Mouse (Mus musculus) thymus, adult 2 months (tissue): ENCODE measurements around the gene Rhod. TPM values are rescaled to one million over a fixed set of nuclear protein-coding genes. Genes with fewer than 3 reads are reported as not detected.
"Not testable (repeated sequence)": the region's sequence is repeated elsewhere in the genome, so short reads cannot be mapped to it uniquely, and the experiment has no call there.

Source experiments
- DNase-seq: peaks from one replicate; pipeline ENCODE4 v3.0.0; 2021
- H3K27ac ChIP-seq: fragments of 200-500 bp; 2 replicates; pipeline ENCODE4 v1.5.1; 2012; ENCODE audit warnings: low read length, control low read depth; ENCODE audit not compliant: control insufficient read depth, insufficient read depth
- H3K27me3 ChIP-seq: fragments of 200-500 bp; 2 replicates; pipeline ENCODE4 v1.6.1; 2012; ENCODE audit warnings: mild to moderate bottlenecking, low read length, moderate library complexity, mixed read lengths; ENCODE audit not compliant: control insufficient read depth, insufficient read depth
- H3K36me3 ChIP-seq: fragments of 200-500 bp; 2 replicates; pipeline ENCODE4 v1.6.1; 2012; ENCODE audit warnings: mild to moderate bottlenecking, low read length, moderate library complexity; ENCODE audit not compliant: control insufficient read depth, insufficient read depth
- H3K4me1 ChIP-seq: fragments of 200-500 bp; replicated peaks from 2 replicates; pipeline ENCODE4 v1.6.1; 2012; ENCODE audit warnings: low read length; ENCODE audit not compliant: control insufficient read depth, insufficient read depth
- H3K4me3 ChIP-seq: fragments of 200-500 bp; 2 replicates; pipeline ENCODE4 v1.5.1; 2012; ENCODE audit warnings: mild to moderate bottlenecking, low read length, control low read depth, moderate library complexity; ENCODE audit not compliant: control insufficient read depth, insufficient read depth
- CTCF ChIP-seq: fragments of 200-500 bp; IDR thresholded peaks from 2 replicates; pipeline ENCODE4 v1.5.1; 2012; ENCODE audit warnings: mild to moderate bottlenecking, control low read depth, low read length, moderate library complexity, borderline replicate concordance; ENCODE audit not compliant: control insufficient read depth, poor library complexity, insufficient read depth; ENCODE audit errors: extremely low read depth
- POLR2A ChIP-seq: fragments of 200-500 bp; IDR thresholded peaks from 2 replicates; pipeline ENCODE4 v1.6.1; 2012; ENCODE audit warnings: mild to moderate bottlenecking, low read length, control low read depth, moderate library complexity; ENCODE audit not compliant: control insufficient read depth, poor library complexity, insufficient read depth; ENCODE audit errors: extremely low read depth
- WGBS: fragments of 180-500 bp; shearing (Covaris S2); methylation state at CpG from one replicate; pipeline ENCODE4 v1.1.7; 2018; 5-methylcytosine and 5-hydroxymethylcytosine counted together
- polyA plus RNA-seq: library from polyadenylated mRNA; depleted of rRNA; stranded (reverse); fragments of >200 nt; gene quantifications from 2 replicates; pipeline ENCODE4 v1.2.3, GENCODE M21; 2012

Gene Rhod
- polyA plus RNA-seq, 1 experiment: 2.9 TPM

GRCm38 (mm10) chr19:4464666-4465065 is 25.4 kb upstream of the Rhod start:
- 80% methylated on average over 4 of the region's 4 CpGs for WGBS
- H3K4me1 ChIP-seq: no peaks in the 10 kb centered on the region
- DNase-seq: no peak
- TF ChIP-seq POLR2A (no peak), CTCF (no peak)
- H3K27me3 ChIP-seq: no peaks in the 10 kb centered on the region
- H3K4me3 ChIP-seq: no peak overlapping the region
- H3K27ac ChIP-seq: no peak overlapping the region
- no peaks in the 10 kb centered on the region for H3K36me3 ChIP-seq

- TF ChIP-seq POLR2A: no peak
- no peak for TF ChIP-seq CTCF
- Histone ChIP-seq H3K27me3 (no peaks in the 10 kb centered on the region), H3K27ac (no peak overlapping the region), H3K36me3 (no peaks in the 10 kb centered on the region), H3K4me1 (no peaks in the 10 kb centered on the region), H3K4me3 (no peak overlapping the region)
- 57% methylated on average over 8 of the region's 8 CpGs for WGBS
- DNase-seq: no peak
Measured at GRCm38 (mm10) chr19:4461981-4462380, 22.7 kb upstream of the Rhod start.

GRCm38 (mm10) chr19:4456227-4456626 is 17.0 kb upstream of the Rhod start:
- no peak overlapping the region for H3K4me3 ChIP-seq
- TF ChIP-seq CTCF (peak; percentile 58; the same call in 1 of the 2 replicates), POLR2A (no peak)
- H3K36me3 ChIP-seq: no peaks in the 10 kb centered on the region
- WGBS: 17% methylated on average over 11 of the region's 11 CpGs
- H3K4me1 ChIP-seq: no peaks in the 10 kb centered on the region
- no peaks in the 10 kb centered on the region for H3K27me3 ChIP-seq
- H3K27ac ChIP-seq: no peak overlapping the region
- DNase-seq: peak; percentile 68

- TF ChIP-seq CTCF: no peak
- TF ChIP-seq POLR2A: no peak
- H3K27ac ChIP-seq: no peak overlapping the region
- H3K4me1 ChIP-seq: no peaks in the 10 kb centered on the region
- no peak for DNase-seq
- H3K4me3 ChIP-seq: no peak overlapping the region
- H3K27me3 ChIP-seq: no peaks in the 10 kb centered on the region
- H3K36me3 ChIP-seq: no peaks in the 10 kb centered on the region
- 91% methylated on average over 15 of the region's 15 CpGs for WGBS
Measured at GRCm38 (mm10) chr19:4455071-4455800, 16.0 kb upstream of the Rhod start.

GRCm38 (mm10) chr19:4454040-4454439 is 14.8 kb upstream of the Rhod start:
- H3K27me3 ChIP-seq, H3K27ac ChIP-seq, H3K4me1 ChIP-seq, DNase-seq, H3K4me3 ChIP-seq, H3K36me3 ChIP-seq: not testable (repeated sequence)
- WGBS: 46% methylated on average over 1 of the region's 1 CpGs

- Histone ChIP-seq H3K4me1 (no peaks in the 10 kb centered on the region), H3K27ac (no peak overlapping the region), H3K4me3 (no peak overlapping the region), H3K27me3 (no peaks in the 10 kb centered on the region), H3K36me3 (no peaks in the 10 kb centered on the region)
- DNase-seq: no peak
- no peak for TF ChIP-seq CTCF
- no peak for TF ChIP-seq POLR2A
- 82% methylated on average over 4 of the region's 4 CpGs for whole genome bisulfite sequencing
Measured at GRCm38 (mm10) chr19:4452525-4452924, 13.3 kb upstream of the Rhod start.

- no peak for DNase-seq
- 71% methylated on average over 5 of the region's 5 CpGs for WGBS
- Histone ChIP-seq H3K4me3 (no peak overlapping the region), H3K4me1 (no peaks in the 10 kb centered on the region), H3K36me3 (no peaks in the 10 kb centered on the region), H3K27me3 (no peaks in the 10 kb centered on the region), H3K27ac (no peak overlapping the region)
- TF ChIP-seq POLR2A: no peak
- no peak for TF ChIP-seq CTCF
Measured at GRCm38 (mm10) chr19:4451965-4452364, 12.7 kb upstream of the Rhod start.
